Mouse (Mus musculus) embryonic fibroblast, embryonic 13.5 days (primary cell): Measurements from ENCODE around the gene Rnasek.

ENCODE experiments used
- CTCF ChIP-seq: IDR thresholded peaks from 2 replicates; pipeline ENCODE4 v1.5.1; 2011; ENCODE audit warnings: mild to moderate bottlenecking, control low read depth, low read length, moderate library complexity, borderline replicate concordance; ENCODE audit not compliant: insufficient read depth
- POLR2A ChIP-seq: IDR thresholded peaks from 2 replicates; pipeline ENCODE4 v1.6.1; 2011; ENCODE audit warnings: low read depth, mild to moderate bottlenecking, control low read depth, low read length, moderate library complexity

DNA sequence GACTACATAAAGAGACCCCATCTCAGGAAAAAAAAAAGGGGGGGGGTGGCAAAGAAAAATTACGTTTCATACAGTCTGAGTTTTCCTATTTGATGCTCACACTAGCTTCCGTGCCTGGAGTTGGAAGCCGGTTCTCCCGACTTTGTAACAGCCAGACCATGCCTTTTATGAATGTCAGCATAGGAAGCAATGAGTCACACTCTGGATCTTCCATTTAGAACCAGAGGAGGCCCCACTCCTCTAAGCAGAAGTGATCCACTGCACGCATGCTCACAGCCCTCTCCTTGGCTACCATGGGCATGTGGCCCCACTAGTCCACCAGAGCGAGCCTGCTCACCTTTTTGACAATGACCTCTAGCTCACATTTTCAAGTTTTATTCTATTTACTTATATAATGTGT is 48.5 kb downstream of the Rnasek start:
- TF ChIP-seq CTCF (no peak), POLR2A (no peak)
